Mouse (Mus musculus) forebrain, embryonic 13.5 days (tissue): ENCODE measurements around the gene Mtf1. TPM values are rescaled to one million over a fixed set of nuclear protein-coding genes. Genes with fewer than 3 reads are reported as not detected.

Experiments
- ATAC-seq: fragments of 200-750 bp; cut with Nextera tagmentation; 2 replicates; pipeline ENCODE4 v1.8.0; 2017
- H3K27ac ChIP-seq: fragments of 300-500 bp; sonication (generic); 2 replicates; pipeline ENCODE4 v1.5.1; 2015; ENCODE audit warnings: inconsistent platforms, mild to moderate bottlenecking, moderate library complexity
- H3K27me3 ChIP-seq: fragments of 300-500 bp; sonication (generic); 2 replicates; pipeline ENCODE4 v1.6.1; 2015; ENCODE audit warnings: mild to moderate bottlenecking, inconsistent platforms
- H3K36me3 ChIP-seq: fragments of 300-500 bp; sonication (generic); 2 replicates; pipeline ENCODE4 v1.6.1; 2015; ENCODE audit warnings: mild to moderate bottlenecking, inconsistent platforms; ENCODE audit not compliant: poor library complexity, severe bottlenecking
- H3K4me1 ChIP-seq: fragments of 300-500 bp; sonication (generic); 2 replicates; pipeline ENCODE4 v1.6.1; 2015; ENCODE audit warnings: inconsistent platforms
- H3K4me2 ChIP-seq: fragments of 300-500 bp; sonication (generic); 2 replicates; pipeline ENCODE4 v1.6.1; 2015; ENCODE audit warnings: inconsistent platforms, mild to moderate bottlenecking, moderate library complexity
- H3K4me3 ChIP-seq: fragments of 300-500 bp; sonication (generic); 2 replicates; pipeline ENCODE4 v1.5.1; 2015; ENCODE audit warnings: mild to moderate bottlenecking, inconsistent platforms
- H3K9ac ChIP-seq: fragments of 300-500 bp; sonication (generic); 2 replicates; pipeline ENCODE4 v1.6.1; 2015; ENCODE audit warnings: mild to moderate bottlenecking, inconsistent platforms
- H3K9me3 ChIP-seq: fragments of 300-500 bp; sonication (generic); replicated peaks from 2 replicates; pipeline ENCODE4 v1.6.1; 2016; ENCODE audit warnings: inconsistent platforms
- WGBS: fragments of 180-500 bp; shearing (Covaris S2); methylation state at CpG from one replicate; pipeline ENCODE4 v1.1.7; 2015; 5-methylcytosine and 5-hydroxymethylcytosine counted together
- polyA plus RNA-seq: library from polyadenylated mRNA; unstranded; fragments of >200 nt; fragmentation: Nextera tagmentation; extraction: Ambion mirVana; gene quantifications from 2 replicates; pipeline ENCODE4 v1.2.1, GENCODE M21; 2015

The Mtf1 gene
- polyA plus RNA-seq, 1 experiment from 2014 or later, result 15.8 TPM

- no peak overlapping the region for H3K27ac ChIP-seq
These were observed 28.5 kb upstream of the Mtf1 start for GRCm38 (mm10) chr4:124773449-124773848.

GRCm38 (mm10) chr4:124773995-124774394, 27.9 kb upstream of the Mtf1 start:
- Histone ChIP-seq H3K27ac (no peak overlapping the region), H3K36me3 (peaks cover 5% of the 10 kb centered on the region; the same call in 1 of the 2 replicates), H3K4me1 (no peaks in the 10 kb centered on the region), H3K9ac (no peak overlapping the region), H3K9me3 (no peaks in the 10 kb centered on the region), H3K4me3 (no peak overlapping the region), H3K27me3 (no peaks in the 10 kb centered on the region), H3K4me2 (no peak overlapping the region)
- ATAC-seq, result no peak
- WGBS, result 94% methylated on average over 6 of the region's 6 CpGs

More at GRCm38 (mm10) chr4:124773449-124773848, 28.5 kb upstream of the Mtf1 start:
- no peaks in the 10 kb centered on the region for H3K9me3 ChIP-seq
- H3K9ac ChIP-seq, result no peak overlapping the region
- no peaks in the 10 kb centered on the region for H3K27me3 ChIP-seq
- 95% methylated on average over 2 of the region's 2 CpGs for WGBS
- H3K36me3 ChIP-seq, result 0 out of 2 replicates have a peak, but pooled peaks cover under 1% of the 10 kb centered on the region
- no peaks in the 10 kb centered on the region for H3K4me1 ChIP-seq
- no peak overlapping the region for H3K4me3 ChIP-seq
- H3K4me2 ChIP-seq, result no peak overlapping the region
- no peak for ATAC-seq

DNA sequence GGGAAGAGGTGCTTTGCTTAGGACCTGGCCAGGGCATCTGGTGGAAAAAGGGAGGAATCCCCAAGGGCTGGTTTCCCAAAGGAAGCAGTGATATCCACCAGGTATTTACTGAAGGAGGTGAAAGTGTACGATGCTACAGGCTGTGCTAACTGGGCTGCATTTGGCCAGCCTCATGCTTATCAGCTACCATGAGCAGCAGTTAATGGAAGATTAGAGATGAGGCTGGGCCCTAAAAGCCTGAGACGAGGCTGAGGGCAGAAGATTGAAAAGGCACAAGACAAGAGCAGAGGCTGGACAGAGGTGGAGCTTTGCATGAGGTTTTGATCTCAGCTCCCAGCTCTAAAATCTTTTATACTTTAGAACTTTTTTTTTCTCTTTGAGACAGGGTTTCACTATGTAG, 27.5 kb upstream of the Mtf1 start:
- no peak overlapping the region for H3K4me3 ChIP-seq
- no peaks in the 10 kb centered on the region for H3K27me3 ChIP-seq
- H3K36me3 ChIP-seq, result peaks cover 8% of the 10 kb centered on the region; the same call in 1 of the 2 replicates
- no peak overlapping the region for H3K27ac ChIP-seq
- no peak for ATAC-seq
- no peaks in the 10 kb centered on the region for H3K9me3 ChIP-seq
- no peak overlapping the region for H3K9ac ChIP-seq
- H3K4me1 ChIP-seq, result no peaks in the 10 kb centered on the region
- 82% methylated on average over 2 of the region's 2 CpGs for WGBS
- H3K4me2 ChIP-seq, result no peak overlapping the region

DNA sequence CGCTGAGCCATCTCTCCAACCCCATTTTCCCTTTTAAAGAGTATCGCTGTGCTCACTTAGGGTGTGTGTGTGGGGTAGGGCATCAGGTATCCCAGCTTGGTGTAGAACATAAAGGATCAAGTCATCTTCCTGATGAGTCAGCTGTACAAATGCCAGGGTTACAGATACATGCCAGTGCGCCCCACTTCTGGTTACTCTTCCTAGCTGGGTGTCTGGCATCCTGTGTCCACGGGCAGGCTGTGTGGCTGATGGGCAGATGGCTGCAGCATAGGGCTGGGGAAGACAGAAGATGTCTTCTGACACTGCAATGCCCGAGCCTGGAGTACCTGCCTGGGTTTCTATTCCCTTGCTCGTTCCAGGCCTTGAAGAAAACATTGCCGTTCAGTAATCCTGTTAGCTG, 20.5 kb upstream of the Mtf1 start:
- Histone ChIP-seq H3K27me3 (no peaks in the 10 kb centered on the region), H3K4me1 (no peaks in the 10 kb centered on the region), H3K9ac (no peak overlapping the region), H3K36me3 (peaks cover 71% of the 10 kb centered on the region), H3K4me3 (no peak overlapping the region), H3K4me2 (no peak overlapping the region), H3K27ac (no peak overlapping the region), H3K9me3 (no peaks in the 10 kb centered on the region)
- 61% methylated on average over 7 of the region's 7 CpGs for WGBS
- no peak for ATAC-seq

DNA sequence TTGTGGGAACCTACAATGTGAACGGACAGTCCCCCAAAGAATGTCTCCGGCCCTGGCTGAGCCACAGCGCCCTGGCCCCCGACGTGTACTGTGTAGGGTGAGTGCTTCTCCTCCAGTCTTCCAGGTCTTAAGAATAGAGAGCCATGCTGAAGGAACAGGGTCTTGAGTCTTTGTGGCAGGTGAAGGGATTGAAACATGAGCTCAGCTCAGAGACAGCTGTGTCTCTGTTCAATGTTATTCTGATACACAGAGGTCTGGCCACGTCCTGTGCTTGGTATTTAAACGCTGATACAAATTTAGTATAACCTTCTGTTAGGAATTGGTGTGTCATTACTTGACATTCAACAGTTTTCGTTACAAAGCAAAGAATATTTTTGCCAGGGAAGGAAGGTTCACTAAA, 19.5 kb upstream of the Mtf1 start:
- H3K9me3 ChIP-seq, result no peaks in the 10 kb centered on the region
- WGBS, result 92% methylated on average over 8 of the region's 8 CpGs
- no peak overlapping the region for H3K27ac ChIP-seq
- no peak overlapping the region for H3K4me2 ChIP-seq
- no peak for ATAC-seq
- H3K27me3 ChIP-seq, result no peaks in the 10 kb centered on the region
- H3K36me3 ChIP-seq, result peaks cover 81% of the 10 kb centered on the region
- H3K4me3 ChIP-seq, result no peak overlapping the region
- H3K9ac ChIP-seq, result no peak overlapping the region
- no peaks in the 10 kb centered on the region for H3K4me1 ChIP-seq

- Histone ChIP-seq H3K4me2 (no peak overlapping the region), H3K27ac (no peak overlapping the region), H3K27me3 (no peaks in the 10 kb centered on the region), H3K4me1 (no peaks in the 10 kb centered on the region), H3K9me3 (no peaks in the 10 kb centered on the region), H3K4me3 (no peak overlapping the region), H3K9ac (no peak overlapping the region), H3K36me3 (peaks cover 89% of the 10 kb centered on the region)
- ATAC-seq, result no peak
- 87% methylated on average over 8 of the region's 8 CpGs for WGBS
These were observed 18.0 kb upstream of the Mtf1 start for GRCm38 (mm10) chr4:124783937-124784336.

DNA sequence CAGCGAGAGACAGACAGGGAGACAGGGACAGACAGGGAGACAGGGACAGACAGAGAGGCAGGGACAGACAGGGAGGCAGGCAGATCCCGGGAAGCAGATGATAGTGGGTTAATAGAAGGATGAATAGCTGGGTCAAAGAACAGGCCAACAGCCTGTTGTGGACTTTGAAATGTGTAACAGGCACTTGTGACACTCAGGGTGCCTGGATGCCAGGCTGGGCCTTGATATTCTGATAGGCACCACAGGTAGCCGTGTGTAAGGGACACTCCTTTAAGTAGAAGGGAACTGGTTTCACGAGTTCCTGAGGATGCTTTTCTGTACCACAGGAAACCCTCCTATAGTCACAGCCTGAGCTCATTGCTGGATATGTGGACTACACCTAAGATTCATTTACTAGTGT, 11.9 kb upstream of the Mtf1 start:
- no peaks in the 10 kb centered on the region for H3K9me3 ChIP-seq

DNA sequence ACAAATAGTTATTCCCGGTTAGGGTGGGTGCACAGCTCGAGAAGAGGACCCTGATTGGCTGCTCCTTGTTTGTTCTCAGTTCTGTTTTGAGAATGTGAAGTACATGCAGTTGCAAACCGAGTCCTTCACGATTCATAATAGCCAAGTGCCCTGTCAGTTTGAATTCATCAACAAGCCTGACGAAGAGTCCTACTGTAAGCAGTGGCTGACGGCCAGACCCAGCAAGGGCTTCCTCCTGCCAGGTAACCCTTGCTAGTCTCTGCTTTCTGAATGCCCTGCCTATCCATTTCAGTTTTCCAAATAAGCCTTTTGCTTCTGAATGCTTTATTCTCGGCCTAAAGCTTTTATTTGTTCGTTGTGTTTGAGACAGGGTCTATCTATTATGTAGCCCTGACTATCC, 9.8 kb upstream of the Mtf1 start:
- Histone ChIP-seq H3K4me1 (no peaks in the 10 kb centered on the region), H3K4me2 (no peak overlapping the region), H3K27ac (no peak overlapping the region), H3K27me3 (no peaks in the 10 kb centered on the region), H3K36me3 (peaks cover 91% of the 10 kb centered on the region), H3K4me3 (no peak overlapping the region), H3K9ac (no peak overlapping the region), H3K9me3 (no peaks in the 10 kb centered on the region)
- 93% methylated on average over 8 of the region's 8 CpGs for WGBS
- no peak for ATAC-seq

More for the DNA sequence above, 11.9 kb upstream of the Mtf1 start:
- WGBS, result 90% methylated on average over 4 of the region's 4 CpGs
- no peak for ATAC-seq
- Histone ChIP-seq H3K27me3 (no peaks in the 10 kb centered on the region), H3K4me1 (no peaks in the 10 kb centered on the region), H3K36me3 (peaks cover 95% of the 10 kb centered on the region), H3K4me3 (no peak overlapping the region), H3K27ac (no peak overlapping the region), H3K9ac (no peak overlapping the region), H3K4me2 (no peak overlapping the region)

- no peak for ATAC-seq
- H3K27me3 ChIP-seq, result no peaks in the 10 kb centered on the region
- H3K9me3 ChIP-seq, result no peaks in the 10 kb centered on the region
- no peak overlapping the region for H3K4me3 ChIP-seq
- no peaks in the 10 kb centered on the region for H3K4me1 ChIP-seq
- H3K4me2 ChIP-seq, result no peak overlapping the region
- H3K27ac ChIP-seq, result no peak overlapping the region
- H3K36me3 ChIP-seq, result peaks cover 73% of the 10 kb centered on the region
- 91% methylated on average over 8 of the region's 8 CpGs for WGBS
- no peak overlapping the region for H3K9ac ChIP-seq
These were observed 5.8 kb upstream of the Mtf1 start for GRCm38 (mm10) chr4:124796141-124796540.

DNA sequence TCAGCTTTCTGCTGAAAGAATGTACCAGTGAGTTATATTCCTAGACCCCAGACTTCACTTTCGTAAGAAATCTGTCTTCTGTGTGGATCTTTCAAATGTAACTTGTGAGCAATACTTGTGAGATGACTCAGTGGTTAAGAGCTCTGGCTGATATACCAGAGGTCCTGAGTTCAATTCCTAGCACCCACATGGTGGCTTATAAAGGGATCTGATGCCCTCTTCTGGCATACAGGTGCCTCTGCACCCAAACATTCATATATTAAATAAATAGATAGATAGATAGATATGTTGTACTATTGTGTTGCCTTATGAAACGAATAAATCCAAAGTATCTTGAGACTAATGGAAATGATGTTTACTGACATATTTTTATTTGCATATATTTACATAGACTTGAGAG, 5.0 kb upstream of the Mtf1 start:
- Histone ChIP-seq H3K36me3 (peaks cover 65% of the 10 kb centered on the region), H3K9me3 (no peaks in the 10 kb centered on the region), H3K4me2 (no peak overlapping the region), H3K27ac (no peak overlapping the region), H3K4me3 (no peak overlapping the region), H3K4me1 (0 out of 2 replicates have a peak, but pooled peaks cover 3% of the 10 kb centered on the region), H3K9ac (no peak overlapping the region), H3K27me3 (no peaks in the 10 kb centered on the region)
- WGBS, result 90% methylated on average over 2 of the region's 2 CpGs
- ATAC-seq, result no peak

- Histone ChIP-seq H3K4me1 (peaks cover 14% of the 10 kb centered on the region), H3K27ac (peak overlapping the region; percentile 96), H3K36me3 (peaks cover 47% of the 10 kb centered on the region), H3K4me3 (peak overlapping the region; percentile 87), H3K9me3 (no peaks in the 10 kb centered on the region), H3K4me2 (peak overlapping the region; percentile 92), H3K27me3 (no peaks in the 10 kb centered on the region), H3K9ac (peak overlapping the region; percentile 92)
- peak; percentile 100 for ATAC-seq
- WGBS, result 2% methylated on average over 52 of the region's 53 CpGs
These were observed 681 bp downstream of the Mtf1 start for GRCm38 (mm10) chr4:124802309-124803260.

GRCm38 (mm10) chr4:124803406-124803805, 1.5 kb downstream of the Mtf1 start:
- Histone ChIP-seq H3K36me3 (peaks cover 43% of the 10 kb centered on the region), H3K4me3 (peak overlapping the region; percentile 87), H3K27me3 (no peaks in the 10 kb centered on the region), H3K4me1 (peaks cover 14% of the 10 kb centered on the region), H3K9ac (peak overlapping the region; percentile 92), H3K4me2 (peak overlapping the region; percentile 92), H3K9me3 (no peaks in the 10 kb centered on the region), H3K27ac (no peak overlapping the region)
- 79% methylated on average over 6 of the region's 6 CpGs for WGBS
- no peak for ATAC-seq
